Mouse (Mus musculus) CD4-positive helper T cell, adult 2 months (primary cell): ENCODE data around the gene Auh.

Experiments
- DNase-seq: peaks from one replicate; pipeline ENCODE4 v3.0.0-alpha.2; 2012; ENCODE audit warnings: low read depth, missing footprints, low spot score

Auh gene

DNA sequence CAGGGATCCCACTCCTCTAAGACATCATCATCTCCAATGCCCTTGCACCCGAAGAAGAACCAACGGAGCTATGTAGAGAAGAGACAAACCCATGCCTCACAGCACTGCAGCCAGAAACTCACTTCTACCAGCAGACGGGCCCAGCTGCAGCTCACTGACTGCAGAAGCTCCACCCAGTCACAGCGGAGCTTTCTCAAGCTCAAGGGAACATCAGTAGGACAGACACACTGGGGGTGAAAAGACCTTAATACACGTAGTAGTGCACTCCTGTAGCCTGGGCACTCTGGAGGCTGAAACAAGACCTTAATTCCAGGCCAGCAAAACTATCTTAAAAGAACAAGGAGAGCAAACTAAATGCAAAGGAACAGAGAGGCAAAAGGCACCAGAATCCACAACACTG, 5.0 kb downstream of the Auh start:
- DNase-seq = no peak

- DNase-seq = peak; percentile 75
Observed at GRCm38 (mm10) chr13:52921966-52922365, 7.5 kb downstream of the Auh start.

GRCm38 (mm10) chr13:52921065-52921825, 8.2 kb downstream of the Auh start:
- DNase-seq = peak; percentile 51

DNA sequence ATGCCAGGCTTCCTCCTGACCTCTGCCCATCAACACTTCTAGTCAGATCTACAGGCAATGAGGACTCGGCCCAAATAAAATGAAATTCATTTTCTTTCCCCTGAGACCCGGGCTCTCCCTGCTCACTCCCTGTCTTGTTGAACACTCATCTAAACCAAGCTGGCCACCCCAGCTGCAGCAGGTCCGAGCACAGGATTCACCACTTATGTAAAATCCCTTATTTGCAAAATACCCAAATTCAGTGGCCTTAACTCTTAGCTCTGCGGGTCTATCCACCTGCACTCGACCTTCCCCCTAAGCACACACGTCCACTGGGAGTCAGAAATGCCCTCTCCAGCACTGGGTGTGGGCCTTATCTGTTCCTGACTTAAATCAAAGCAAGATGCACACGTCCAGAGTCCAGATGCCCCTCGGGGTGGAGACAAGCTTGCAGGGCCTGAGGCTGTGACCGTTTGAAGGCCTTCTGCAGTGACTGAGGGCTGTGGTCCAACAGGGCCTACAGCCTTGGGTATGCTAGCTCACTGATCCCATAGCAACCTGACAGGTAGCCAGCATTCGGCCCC, 9.6 kb downstream of the Auh start:
- DNase-seq = no peak

DNA sequence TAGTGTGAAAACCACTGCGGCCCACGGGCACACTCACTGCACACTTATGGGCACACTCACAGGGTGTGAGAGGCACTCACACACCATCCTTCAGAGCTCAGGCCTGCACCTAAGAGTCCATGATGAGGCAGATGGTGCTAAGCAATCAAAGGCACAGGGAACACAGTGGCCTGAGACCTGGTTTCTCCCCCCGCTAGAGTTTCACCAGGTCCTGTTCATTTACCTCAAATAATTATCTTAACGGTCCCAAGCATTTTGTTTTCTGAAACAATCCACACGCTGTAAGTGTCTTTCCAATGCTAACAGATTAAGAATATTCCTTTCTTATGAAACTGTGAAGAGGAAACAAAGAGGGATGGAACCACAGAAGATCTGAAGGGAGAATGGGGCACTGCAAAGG, 11.1 kb downstream of the Auh start:
- DNase-seq = no peak

DNA sequence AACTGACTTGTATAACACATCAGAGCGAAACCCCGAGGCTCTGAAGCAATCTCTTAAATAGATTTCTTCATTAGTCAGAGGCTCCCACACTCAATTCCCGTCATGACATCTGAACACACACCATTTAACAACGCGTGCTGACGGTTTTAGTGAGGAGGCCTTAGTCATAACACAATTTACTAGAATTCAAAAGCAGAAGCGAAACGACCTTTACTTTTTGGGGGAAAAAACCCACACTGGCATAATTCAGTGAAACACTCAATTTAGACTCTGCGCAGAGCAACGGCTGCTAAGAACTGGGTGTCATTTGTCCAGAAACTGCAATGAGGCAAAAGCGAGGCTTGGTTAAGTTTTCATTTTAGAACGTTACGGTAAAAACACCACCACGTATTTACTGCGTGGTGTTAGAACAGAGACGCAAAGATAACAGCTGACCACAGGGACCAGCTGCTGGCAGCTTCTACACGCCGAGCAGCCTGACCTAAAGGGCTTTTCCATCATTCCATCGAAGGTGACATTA, 14.8 kb downstream of the Auh start:
- DNase-seq = peak; percentile 56

DNA sequence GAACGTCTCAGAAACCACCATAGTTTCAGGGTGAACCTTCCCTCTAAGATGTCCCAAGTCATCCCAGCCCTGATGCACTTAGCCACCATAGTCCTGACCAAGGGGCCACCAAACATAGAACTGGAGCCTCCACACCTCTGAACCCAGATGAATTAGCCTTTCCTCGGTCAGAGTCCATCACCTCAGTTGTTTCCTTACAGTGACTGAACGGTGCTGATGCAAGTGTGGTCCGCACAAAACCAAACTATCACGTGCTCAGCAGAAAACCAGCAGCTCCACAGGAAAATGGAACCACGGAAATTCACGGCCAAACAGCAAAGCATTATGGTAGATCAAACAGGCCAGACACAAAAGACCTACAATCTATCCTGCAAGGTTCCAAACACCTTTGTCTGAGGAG, 15.6 kb downstream of the Auh start:
- peak; percentile 54 for DNase-seq

- DNase-seq = no peak
Observed at GRCm38 (mm10) chr13:52912495-52912894, 17.0 kb downstream of the Auh start.

DNA sequence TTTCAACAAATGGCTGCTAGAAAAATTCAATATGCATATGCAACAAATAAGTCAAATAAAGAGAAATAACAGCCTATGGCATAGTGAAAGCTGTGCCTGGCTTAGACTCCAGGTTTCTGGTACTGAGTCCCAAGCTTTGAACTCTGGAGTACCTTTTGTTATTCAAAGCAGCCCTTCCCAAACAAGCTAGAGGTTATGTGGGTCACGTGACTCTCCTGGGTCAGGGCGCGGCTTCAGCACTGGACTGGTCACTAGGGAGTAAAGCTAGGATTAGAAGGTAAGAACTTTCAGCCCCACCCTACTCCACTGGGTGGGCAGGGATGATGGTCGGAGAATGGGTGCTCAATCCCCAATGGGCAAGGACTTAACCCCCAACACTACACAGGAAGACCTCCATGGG, 18.2 kb downstream of the Auh start:
- no peak for DNase-seq

DNA sequence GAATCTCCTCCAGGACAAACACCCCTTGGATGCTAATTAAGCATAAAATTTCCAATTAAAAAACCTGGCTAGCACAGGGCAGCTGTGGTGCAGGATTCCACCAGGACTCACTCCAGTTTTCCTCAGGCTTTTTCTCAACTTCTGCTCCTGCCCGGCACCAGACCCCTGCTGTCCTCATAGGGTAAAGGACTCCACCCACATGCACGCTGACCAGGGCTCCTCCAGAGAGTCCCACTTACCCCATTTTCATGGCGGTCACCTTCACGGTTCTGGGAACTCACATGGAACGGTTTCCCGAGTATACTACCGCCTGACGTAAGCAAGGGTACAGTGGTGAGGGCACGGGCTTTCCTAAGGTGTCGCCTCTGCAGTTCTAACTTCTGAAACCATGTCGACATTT, 23.2 kb downstream of the Auh start:
- no peak for DNase-seq

- DNase-seq = no peak
Observed at GRCm38 (mm10) chr13:52904175-52904574, 25.3 kb downstream of the Auh start.

DNA sequence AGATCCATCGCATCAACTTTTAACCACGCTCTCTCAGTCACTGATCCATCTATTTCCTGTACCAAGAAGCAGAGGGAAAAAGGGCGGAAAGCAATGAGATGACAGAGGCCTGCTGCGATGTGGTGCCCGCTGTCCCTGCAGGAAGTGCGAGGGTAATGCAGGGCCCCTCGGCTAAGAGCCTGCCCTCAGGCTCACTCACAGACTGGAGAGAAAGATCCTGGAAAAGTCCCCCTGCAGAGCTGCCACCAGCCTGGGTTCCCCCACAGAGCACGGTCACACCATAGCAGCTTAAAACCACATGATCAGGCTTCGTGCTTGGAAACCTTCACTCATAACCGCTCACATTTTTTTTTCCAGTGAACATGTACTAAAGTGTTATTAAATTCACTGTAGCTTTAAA, 25.7 kb downstream of the Auh start:
- peak; percentile 24 for DNase-seq

GRCm38 (mm10) chr13:52902517-52902916, 27.0 kb downstream of the Auh start:
- no peak for DNase-seq

GRCm38 (mm10) chr13:52899664-52900063, 29.8 kb downstream of the Auh start:
- no peak for DNase-seq

DNA sequence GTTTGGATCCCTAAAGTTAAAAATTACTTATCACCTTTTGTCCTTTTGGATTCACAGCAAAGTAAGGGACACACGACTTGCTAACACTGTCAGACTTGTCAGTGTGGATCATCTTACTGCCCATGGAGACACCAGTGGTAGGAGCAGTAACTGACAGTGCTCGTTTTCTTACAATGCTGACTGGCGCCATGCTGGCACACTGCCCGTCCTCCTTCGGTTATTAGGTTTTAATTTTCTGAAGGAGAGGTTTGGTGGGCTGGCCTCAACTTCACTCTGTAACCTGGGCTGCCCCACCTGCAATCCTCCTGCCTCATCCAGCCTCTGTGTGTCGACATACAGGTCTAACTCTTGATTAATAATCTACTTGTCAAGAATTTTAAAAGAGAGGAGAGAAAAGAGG, 31.7 kb downstream of the Auh start:
- DNase-seq = no peak

GRCm38 (mm10) chr13:52892791-52893190, 36.7 kb downstream of the Auh start:
- no peak for DNase-seq

GRCm38 (mm10) chr13:52892065-52892503, 37.4 kb downstream of the Auh start:
- DNase-seq = no peak

DNA sequence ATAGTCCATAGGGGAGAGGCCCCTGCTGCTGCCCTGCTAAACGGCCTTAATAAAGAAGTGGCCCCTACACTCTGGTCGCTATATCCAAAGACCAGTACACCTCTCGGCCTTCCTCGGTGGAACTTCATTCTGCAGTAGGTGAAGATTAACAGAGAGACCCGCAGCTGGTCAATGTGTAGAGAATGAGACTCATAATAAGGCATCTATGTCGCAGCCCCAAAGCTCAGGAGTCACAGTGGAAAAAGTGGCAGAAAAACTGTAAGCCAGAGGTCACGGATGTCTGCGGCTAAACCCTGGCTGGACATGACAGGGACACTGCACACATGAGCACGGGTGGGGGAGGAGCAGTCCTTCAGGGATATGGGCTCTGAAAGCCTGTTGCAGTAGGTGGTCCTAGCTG, 39.2 kb downstream of the Auh start:
- no peak for DNase-seq

GRCm38 (mm10) chr13:52886779-52887178, 42.7 kb downstream of the Auh start:
- DNase-seq = no peak

GRCm38 (mm10) chr13:52883960-52884326, 45.5 kb downstream of the Auh start:
- no peak for DNase-seq

DNA sequence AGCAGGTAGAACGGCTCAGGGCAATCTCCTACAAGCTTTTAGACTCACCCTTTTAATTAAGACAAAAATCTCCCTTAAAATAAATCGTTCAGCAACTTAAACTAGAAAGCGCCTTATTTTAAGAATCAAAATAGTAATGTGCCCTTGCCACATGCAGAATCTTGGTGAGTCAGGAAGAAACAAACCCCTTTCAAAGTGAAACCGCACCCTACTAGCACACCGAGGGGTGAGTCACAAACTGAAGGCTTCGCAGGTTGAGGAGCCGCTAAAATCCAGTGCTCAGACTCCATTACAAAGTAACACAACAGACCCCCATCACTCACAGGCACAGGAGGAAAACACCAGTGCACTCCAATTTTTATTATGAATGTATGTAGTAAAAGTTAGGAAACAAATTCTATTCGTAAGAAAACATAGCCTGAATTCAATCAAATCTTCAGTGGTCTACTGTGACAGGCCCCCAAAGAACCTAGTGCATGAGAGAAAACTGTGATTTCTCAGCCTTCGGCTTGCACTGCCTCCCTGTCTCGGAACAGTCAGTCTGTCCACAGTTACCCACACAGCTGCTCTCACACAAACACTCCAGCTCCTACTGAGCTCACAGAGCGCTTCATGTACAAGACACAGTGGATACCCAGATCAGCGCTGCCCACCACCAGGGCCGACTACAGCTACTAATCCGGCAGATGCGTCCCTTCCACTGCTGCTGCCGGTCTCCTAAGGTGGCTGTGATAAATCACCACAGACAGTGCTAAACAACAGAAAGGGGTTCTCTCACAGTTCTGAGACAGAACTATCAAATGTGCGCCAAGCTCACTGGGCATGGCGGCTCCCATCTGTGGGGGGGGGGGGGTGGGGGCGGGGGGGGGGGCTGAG, 46.2 kb downstream of the Auh start:
- peak; percentile 37 for DNase-seq

DNA sequence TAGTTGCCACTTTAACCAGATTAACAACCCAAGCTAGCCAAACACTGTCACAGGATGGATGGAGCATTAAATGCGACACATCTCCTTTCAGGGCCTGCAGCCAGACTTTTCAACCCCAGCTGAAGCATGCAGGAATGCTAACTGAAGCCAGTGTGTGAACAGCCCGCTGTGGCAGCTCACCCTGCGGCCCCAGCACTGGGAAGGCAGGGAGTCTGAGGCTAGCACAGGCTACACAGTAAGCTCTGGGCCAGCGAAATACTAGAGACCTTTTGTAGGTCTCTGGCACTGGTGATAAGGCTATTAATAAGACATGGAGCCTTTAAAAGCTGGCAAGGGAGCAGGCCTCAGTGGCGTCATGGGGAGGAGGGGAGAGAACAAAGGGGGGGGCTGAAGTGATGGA, 49.1 kb downstream of the Auh start:
- DNase-seq = no peak
